Mouse (Mus musculus): ENCODE results near the gene Eya2. TPM values are rescaled to one million over a fixed set of nuclear protein-coding genes. Genes with fewer than 3 reads are reported as not detected.
"Not testable (repeated sequence)": the region's sequence is repeated elsewhere in the genome, so short reads cannot be mapped to it uniquely, and the experiment has no call there.

The Eya2 gene
- total RNA-seq, 2 experiments from 2014 or later: 1.8 to 2.5 TPM

DNA sequence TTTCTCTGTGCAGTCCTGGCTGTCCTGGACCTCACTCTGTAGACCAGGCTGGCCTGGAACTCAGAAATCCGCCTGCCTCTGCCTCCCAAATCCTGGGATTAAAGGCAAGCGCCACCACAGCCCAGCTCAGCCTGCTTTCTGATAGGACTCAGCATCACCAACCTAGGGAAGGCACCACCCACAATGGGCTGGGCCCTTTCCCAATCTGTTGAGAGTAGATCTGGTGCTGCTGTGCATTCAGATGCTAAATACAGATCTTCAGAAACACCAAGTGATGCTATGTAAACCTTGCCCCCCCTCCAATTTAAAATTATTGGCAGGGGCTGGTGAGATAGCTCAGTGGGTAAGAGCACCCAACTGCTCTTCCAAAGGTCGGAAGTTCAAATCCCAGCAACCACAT is 205.3 kb downstream of the Eya2 start:
- DNase-seq; intact Hi-C loops (cut with DNase I): not testable (repeated sequence)

DNA sequence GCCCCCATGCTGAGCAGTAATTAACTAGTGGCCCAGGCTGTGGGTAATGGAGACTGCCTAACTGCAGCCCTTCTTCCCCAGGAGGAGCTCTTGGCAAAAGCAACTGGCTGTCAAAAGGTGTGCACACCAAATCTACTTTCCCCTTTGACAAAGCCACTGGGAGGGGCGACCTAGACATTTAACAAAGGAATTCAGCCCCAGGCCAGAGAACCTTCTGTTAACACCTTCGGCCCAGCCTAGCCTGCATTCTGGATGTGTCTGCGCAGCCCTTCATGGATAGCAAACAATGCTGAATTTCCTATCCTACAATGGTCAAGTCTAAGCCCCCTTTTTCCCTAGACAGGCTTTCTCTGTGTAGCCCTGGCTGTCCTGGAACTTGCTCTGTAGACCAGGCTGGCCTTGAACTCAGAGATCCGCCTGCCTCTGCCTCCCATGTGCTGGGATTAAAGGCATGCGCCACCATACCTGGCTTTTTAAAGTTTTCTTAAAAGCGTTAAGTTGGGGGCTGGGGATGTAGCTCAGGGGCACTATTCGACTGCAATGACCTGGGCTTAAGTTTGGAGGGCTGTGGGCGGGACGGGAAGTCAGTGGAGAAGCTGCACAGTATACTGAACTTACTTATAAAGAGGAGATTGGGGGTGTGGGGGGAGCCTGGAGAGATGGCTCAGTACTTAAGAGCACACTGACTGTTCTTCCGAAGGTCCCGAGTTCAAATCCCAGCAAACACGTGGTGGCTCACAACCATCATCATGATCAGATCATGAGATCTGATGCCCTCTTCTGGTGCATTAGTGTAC is 213.5 kb downstream of the Eya2 start:
- DNase-seq: no peak
- intact Hi-C loops (cut with DNase I): no loop called here

DNA sequence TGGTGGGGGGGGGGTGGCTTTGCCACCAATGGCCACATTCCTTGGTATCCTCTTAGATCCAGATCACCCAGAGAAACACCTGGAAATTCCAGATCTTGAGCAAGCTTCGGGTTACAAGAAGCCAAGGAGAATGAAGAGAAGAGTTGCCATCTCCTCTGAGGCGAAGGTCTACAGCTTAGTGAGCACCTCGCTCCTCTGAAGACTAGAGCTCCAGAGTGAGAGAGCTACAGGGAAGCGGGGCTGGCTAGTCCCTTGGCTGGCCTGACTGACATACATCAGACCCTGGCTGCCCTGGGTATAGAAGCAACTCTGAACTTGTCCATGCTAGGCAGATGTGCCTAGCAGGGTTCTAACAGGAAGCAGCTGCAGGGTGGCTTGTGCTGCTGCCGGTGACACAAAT is 214.3 kb downstream of the Eya2 start:
- intact Hi-C loops (cut with DNase I): no loop called here
- DNase-seq: no peak

DNA sequence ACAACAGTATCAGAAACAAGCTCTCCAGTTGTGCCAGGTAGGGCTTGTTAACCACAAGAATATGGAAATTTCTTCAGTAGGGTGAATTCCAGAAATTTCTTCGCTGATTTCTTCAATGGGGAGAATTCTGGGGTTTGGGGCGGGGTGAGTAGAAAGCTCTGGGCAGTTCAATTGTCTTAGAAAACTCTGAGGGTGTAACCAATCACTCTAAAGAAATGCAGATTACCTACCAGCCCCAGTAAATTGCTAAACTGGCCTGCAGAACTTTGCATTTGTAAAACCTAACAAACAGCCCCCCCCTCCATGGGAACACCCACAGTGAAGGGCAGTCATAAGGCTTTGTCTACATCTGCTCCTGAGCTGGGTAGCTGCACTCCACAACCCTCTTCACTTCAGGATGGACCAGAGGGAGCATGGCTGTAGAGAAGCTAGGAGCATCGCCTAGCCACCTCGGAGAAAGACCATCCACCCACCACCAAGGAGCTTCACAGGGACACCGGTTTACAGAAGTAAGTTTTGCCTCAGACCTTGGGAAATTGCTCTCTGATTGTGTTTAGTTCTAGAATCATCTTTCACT is 215.2 kb downstream of the Eya2 start:
- intact Hi-C loops (cut with DNase I): no loop called here

GRCm38 (mm10) chr2:165811536-165811935 is 216.7 kb downstream of the Eya2 start:
- intact Hi-C loops (cut with DNase I): no loop called here
- peak; percentile 56 to 78 for DNase-seq

More for the DNA sequence above, 215.2 kb downstream of the Eya2 start:
- no peak for DNase-seq

DNA sequence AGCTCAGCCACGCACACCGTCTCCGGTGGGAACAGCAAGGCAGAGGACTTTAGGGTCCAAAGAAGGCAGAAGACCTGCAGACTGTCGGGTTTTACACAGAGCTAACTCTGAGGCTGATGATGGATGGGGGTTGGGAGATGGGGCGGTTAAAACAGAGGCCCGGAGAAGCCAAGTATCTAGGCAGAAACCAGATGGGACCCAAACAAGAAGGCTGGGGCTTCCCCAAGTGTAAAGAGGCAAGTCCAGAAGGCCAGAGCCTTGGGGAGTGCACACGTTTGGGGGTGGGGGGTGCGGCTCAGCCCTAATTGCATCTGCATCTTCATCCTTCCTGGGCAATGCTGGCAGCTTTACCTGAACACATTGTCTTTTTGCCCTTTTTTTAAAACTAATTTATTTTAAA is 218.1 kb downstream of the Eya2 start:
- intact Hi-C loops (cut with DNase I): no loop called here
- no peak for DNase-seq

DNA sequence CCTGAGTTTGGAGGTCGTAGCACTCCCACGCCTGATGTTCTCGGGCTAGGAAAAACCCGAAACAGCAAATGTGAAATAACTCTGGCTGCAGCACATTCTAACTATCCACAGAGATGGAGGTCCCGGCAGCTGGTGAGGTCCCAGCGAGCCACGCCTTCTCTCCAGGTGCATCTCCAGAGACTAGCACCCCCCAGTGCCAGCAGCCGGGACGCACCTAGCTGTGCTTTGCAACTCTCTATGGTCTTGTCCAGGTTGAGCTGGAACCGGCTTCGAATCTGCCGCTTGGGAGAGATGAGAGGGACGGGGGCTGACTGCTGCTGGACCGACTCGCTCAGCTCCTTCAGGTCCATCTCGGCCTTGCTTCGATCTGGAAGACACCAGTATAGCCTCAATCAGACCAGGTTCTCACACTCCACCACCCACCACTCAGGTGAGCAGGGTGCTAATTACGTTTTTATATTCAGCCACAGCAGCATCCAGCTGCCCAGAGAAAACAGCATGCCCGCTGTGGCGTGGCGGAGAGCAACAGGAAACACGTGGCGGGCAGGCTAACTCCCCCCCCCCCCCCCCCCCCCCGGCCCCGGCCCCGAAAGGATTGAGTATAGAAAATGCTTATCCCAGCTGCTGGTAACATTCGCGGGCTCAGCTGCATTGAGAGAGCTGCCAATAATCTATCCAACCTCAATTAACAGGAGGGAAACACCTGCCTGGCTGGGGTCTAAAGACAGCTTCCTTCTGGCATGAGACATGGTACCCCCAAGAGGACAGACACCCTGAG is 220.5 kb downstream of the Eya2 start:
- no peak for DNase-seq
- intact Hi-C loops (cut with DNase I): no loop called here

DNA sequence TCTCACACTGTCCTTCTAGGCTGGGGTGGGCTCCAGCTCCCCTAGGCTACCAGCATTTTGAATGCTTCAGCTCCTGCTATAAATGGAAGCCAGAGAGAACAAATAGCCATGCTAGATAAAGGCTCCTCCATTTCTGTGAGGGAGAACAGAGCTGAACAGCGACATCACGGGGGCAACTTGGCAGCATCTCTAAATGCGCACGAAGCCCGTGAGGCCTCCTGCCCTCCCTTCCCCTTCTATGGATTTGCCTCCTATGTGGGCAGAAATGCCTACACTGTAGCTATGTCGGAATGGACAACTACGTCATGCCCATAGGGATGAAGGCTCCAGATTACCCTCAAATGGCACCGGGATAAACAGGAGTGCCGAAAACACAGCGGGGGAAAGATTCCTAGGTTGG is 222.6 kb downstream of the Eya2 start:
- DNase-seq: no peak
- intact Hi-C loops (cut with DNase I): loop anchor here (2.0 kb wide), 1 partner anchor 227 kb away; no protein-coding TSS in a partner anchor

GRCm38 (mm10) chr2:165818570-165818969 is 223.7 kb downstream of the Eya2 start:
- DNase-seq: no peak
- intact Hi-C loops (cut with DNase I): no loop called here

GRCm38 (mm10) chr2:165818985-165819948 is 224.4 kb downstream of the Eya2 start:
- intact Hi-C loops (cut with DNase I): no loop called here
- peak; percentile 59 to 79 for DNase-seq

- intact Hi-C loops (cut with DNase I): loop anchor here (2.0 kb wide), 1 partner anchor 95 kb away; no protein-coding TSS in a partner anchor
- DNase-seq: no peak
These were observed 225.2 kb downstream of the Eya2 start for GRCm38 (mm10) chr2:165820073-165820472.

- intact Hi-C loops (cut with DNase I): loop anchor here (2.0 kb wide), 1 partner anchor 94 kb away; no protein-coding TSS in a partner anchor
These were observed 225.8 kb downstream of the Eya2 start for GRCm38 (mm10) chr2:165820504-165821095.

More at GRCm38 (mm10) chr2:165820504-165821095, 225.8 kb downstream of the Eya2 start:
- DNase-seq: no peak

Other genes with a start within 250 kb of the Eya2 start
- not detected for gene Zfp663, start 226.3 kb upstream of the Eya2 start, total RNA-seq (2021)
- 1 to 10 TPM; 2.9 to 3.0 TPM for gene Zfp334, start 206.8 kb upstream of the Eya2 start, total RNA-seq (2021)
- not detected for gene Ocstamp, start 194.6 kb upstream of the Eya2 start, total RNA-seq (2021)
- under 1 TPM; 0.34 to 0.38 TPM for gene Slc13a3, start 121.8 kb upstream of the Eya2 start, total RNA-seq (2021)
- 10 to 100 TPM; 10.6 to 10.9 TPM for gene Trp53rka, start 101.7 kb upstream of the Eya2 start, total RNA-seq (2021)
- 1 to 10 TPM; 3.4 to 4.4 TPM for gene Slc2a10, start 91.2 kb upstream of the Eya2 start, total RNA-seq (2021)

Measured in heart, postnatal 14 days (tissue).